Mouse (Mus musculus): ENCODE results near the gene Zcchc2. TPM values are rescaled to one million over a fixed set of nuclear protein-coding genes. Genes with fewer than 3 reads are reported as not detected.

Gene Zcchc2
- total and polyA plus RNA-seq, 2 experiments from 2014 or later = 2.7 to 18.9 TPM

- no peaks in the 10 kb centered on the region for H3K9me3 ChIP-seq (ENCODE audit: low read length)
- ATAC-seq (ENCODE audit: low FRiP score) = no peak
- no peaks in the 10 kb centered on the region for H3K36me3 ChIP-seq (ENCODE audit: insufficient read depth, low read length)
- 69% methylated on average over 7 of the region's 7 CpGs for WGBS
- H3K27me3 ChIP-seq (ENCODE audit: insufficient read depth, low read length) = no peaks in the 10 kb centered on the region
- H3K4me3 ChIP-seq (ENCODE audit: low read depth, low read length) = no peak overlapping the region
- H3K4me2 ChIP-seq (ENCODE audit: low read depth, low read length, poor library complexity, severe bottlenecking) = no peak overlapping the region
- H3K9ac ChIP-seq (replicated peaks; ENCODE audit: low read length, poor library complexity, severe bottlenecking) = no peak overlapping the region
- no peak overlapping the region for H3K27ac ChIP-seq (ENCODE audit: low read depth, low read length)
- DNase-seq (ENCODE audit: low spot score) = no peak
- no peaks in the 10 kb centered on the region for H3K4me1 ChIP-seq (ENCODE audit: insufficient read depth, low read length)
- TF ChIP-seq CTCF (IDR thresholded peaks at IDR 0.05) = no peak
Observed at GRCm38 (mm10) chr1:106074141-106074540, 83.9 kb downstream of the Zcchc2 start.

- TF ChIP-seq CTCF (IDR thresholded peaks at IDR 0.05) = no peak
- no peaks in the 10 kb centered on the region for H3K4me1 ChIP-seq (ENCODE audit: insufficient read depth, low read length)
- H3K4me2 ChIP-seq (ENCODE audit: low read depth, low read length, poor library complexity, severe bottlenecking) = no peak overlapping the region
- H3K27me3 ChIP-seq (ENCODE audit: insufficient read depth, low read length) = no peaks in the 10 kb centered on the region
- no peaks in the 10 kb centered on the region for H3K9me3 ChIP-seq (ENCODE audit: low read length)
- H3K4me3 ChIP-seq (ENCODE audit: low read depth, low read length) = no peak overlapping the region
- H3K36me3 ChIP-seq (ENCODE audit: insufficient read depth, low read length) = no peaks in the 10 kb centered on the region
- ATAC-seq (ENCODE audit: low FRiP score) = no peak
- no peak for DNase-seq (ENCODE audit: low spot score)
- H3K27ac ChIP-seq (ENCODE audit: low read depth, low read length) = no peak overlapping the region
- WGBS = 91% methylated on average over 5 of the region's 5 CpGs
- no peak overlapping the region for H3K9ac ChIP-seq (replicated peaks; ENCODE audit: low read length, poor library complexity, severe bottlenecking)
Observed at GRCm38 (mm10) chr1:106074656-106075055, 84.5 kb downstream of the Zcchc2 start.

GRCm38 (mm10) chr1:106076641-106077040, 86.4 kb downstream of the Zcchc2 start:
- H3K27ac ChIP-seq (ENCODE audit: low read depth, low read length) = no peak overlapping the region
- no peaks in the 10 kb centered on the region for H3K36me3 ChIP-seq (ENCODE audit: insufficient read depth, low read length)
- no peak overlapping the region for H3K4me3 ChIP-seq (ENCODE audit: low read depth, low read length)
- no peaks in the 10 kb centered on the region for H3K27me3 ChIP-seq (ENCODE audit: insufficient read depth, low read length)
- no peaks in the 10 kb centered on the region for H3K4me1 ChIP-seq (ENCODE audit: insufficient read depth, low read length)
- no peak overlapping the region for H3K4me2 ChIP-seq (ENCODE audit: low read depth, low read length, poor library complexity, severe bottlenecking)
- no peaks in the 10 kb centered on the region for H3K9me3 ChIP-seq (ENCODE audit: low read length)
- H3K9ac ChIP-seq (replicated peaks; ENCODE audit: low read length, poor library complexity, severe bottlenecking) = no peak overlapping the region
- WGBS = 82% methylated on average over 3 of the region's 3 CpGs
- TF ChIP-seq CTCF (IDR thresholded peaks at IDR 0.05) = no peak
- DNase-seq (ENCODE audit: low spot score) = no peak
- no peak for ATAC-seq (ENCODE audit: low FRiP score)

- H3K4me3 ChIP-seq (ENCODE audit: low read depth, low read length) = no peak overlapping the region
- TF ChIP-seq CTCF (IDR thresholded peaks at IDR 0.05) = no peak
- H3K27ac ChIP-seq (ENCODE audit: low read depth, low read length) = no peak overlapping the region
- 86% methylated on average over 3 of the region's 3 CpGs for WGBS
- H3K27me3 ChIP-seq (ENCODE audit: insufficient read depth, low read length) = no peaks in the 10 kb centered on the region
- no peak for ATAC-seq (ENCODE audit: low FRiP score)
- no peaks in the 10 kb centered on the region for H3K36me3 ChIP-seq (ENCODE audit: insufficient read depth, low read length)
- DNase-seq (ENCODE audit: low spot score) = no peak
- H3K4me2 ChIP-seq (ENCODE audit: low read depth, low read length, poor library complexity, severe bottlenecking) = no peak overlapping the region
- no peaks in the 10 kb centered on the region for H3K9me3 ChIP-seq (ENCODE audit: low read length)
- H3K4me1 ChIP-seq (ENCODE audit: insufficient read depth, low read length) = no peaks in the 10 kb centered on the region
- H3K9ac ChIP-seq (replicated peaks; ENCODE audit: low read length, poor library complexity, severe bottlenecking) = no peak overlapping the region
Observed at GRCm38 (mm10) chr1:106077166-106077565, 87.0 kb downstream of the Zcchc2 start.

Other genes starting within 250 kb of the Zcchc2 start
- gene Tnfrsf11a, start 209.7 kb upstream of the Zcchc2 start, total RNA-seq (2014; rRNA removed) = 2.6 and 3.0 TPM in 2 replicates
- gene Tnfrsf11a, start 209.7 kb upstream of the Zcchc2 start, polyA plus RNA-seq (2015; fragmentation: Nextera tagmentation; extraction: Ambion mirVana) = 0.75 and 1.3 TPM in 2 replicates
- 34.0 and 39.6 TPM in 2 replicates for gene Phlpp1, start 181.3 kb downstream of the Zcchc2 start, total RNA-seq (2014; rRNA removed)
- 5.2 and 5.3 TPM in 2 replicates for gene Phlpp1, start 181.3 kb downstream of the Zcchc2 start, polyA plus RNA-seq (2015; fragmentation: Nextera tagmentation; extraction: Ambion mirVana)

Data from midbrain, postnatal 0 days (tissue).